Mouse (Mus musculus) megakaryocyte, embryonic 14.5 days (primary cell): ENCODE measurements at regions not wholly inside any gene's neighbourhood (a gene's known extent, or its start where the extent isn't known, plus 50 kb on each side); places are given as distances from the start of the nearest gene placed in this dataset.

Experiments
- FLI1 ChIP-seq: IDR thresholded peaks from 2 replicates; pipeline ENCODE4 v1.6.1; 2012; ENCODE audit warnings: low read length, inconsistent platforms, mixed read lengths
- GATA1 ChIP-seq: IDR thresholded peaks from 3 replicates; pipeline ENCODE4 v1.6.1; 2012; ENCODE audit warnings: mixed read lengths, low read length, inconsistent platforms, borderline replicate concordance

DNA sequence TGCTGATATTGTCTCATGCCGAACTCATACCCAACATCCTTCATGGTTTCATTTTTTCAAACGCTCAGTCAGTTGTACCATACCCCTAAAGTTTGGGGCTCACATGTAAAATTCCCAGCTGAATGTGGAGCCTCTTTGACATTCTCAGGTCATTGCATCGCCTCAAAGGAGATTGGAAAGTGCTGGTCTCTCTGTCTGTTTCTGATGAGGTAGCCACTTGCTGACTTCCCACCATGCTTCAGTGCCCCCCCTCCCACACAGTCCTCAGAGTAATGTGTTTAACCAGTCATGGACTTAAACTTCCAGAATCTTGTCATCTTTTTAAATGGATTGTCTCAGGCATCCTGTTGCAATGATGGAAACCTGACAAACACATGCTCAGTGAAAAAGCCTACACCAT lies 220.9 kb upstream of the Cxxc4 start:
- TF ChIP-seq GATA1 (no peak), FLI1 (no peak)
